Mouse (Mus musculus) liver, embryonic 11.5 days (tissue): ENCODE data around the gene Zc3h15. TPM values are rescaled to one million over a fixed set of nuclear protein-coding genes. Genes with fewer than 3 reads are reported as not detected.

Source experiments
- ATAC-seq: fragments of 200-750 bp; cut with Nextera tagmentation; replicated peaks from 2 replicates; pipeline ENCODE4 v1.8.0; 2017; ENCODE audit warnings: moderate number of reproducible peaks, mild to moderate bottlenecking, moderate TSS enrichment, moderate library complexity; ENCODE audit not compliant: low FRiP score
- DNase-seq: peaks from one replicate; pipeline ENCODE4 v3.0.0-alpha.2; 2017; ENCODE audit warnings: low spot score
- H3K27ac ChIP-seq: fragments of 300-500 bp; sonication (generic); 2 replicates; pipeline ENCODE4 v1.5.1; 2014; ENCODE audit warnings: mild to moderate bottlenecking, low read depth, low read length, control low read depth
- H3K27me3 ChIP-seq: fragments of 300-500 bp; sonication (generic); replicated peaks from 2 replicates; pipeline ENCODE4 v1.6.1; 2014; ENCODE audit warnings: low read length, mixed read lengths; ENCODE audit not compliant: control insufficient read depth, insufficient read depth
- H3K36me3 ChIP-seq: fragments of 300-500 bp; sonication (generic); 2 replicates; pipeline ENCODE4 v1.6.1; 2014; ENCODE audit warnings: mild to moderate bottlenecking, low read length, moderate library complexity, mixed read lengths; ENCODE audit not compliant: control insufficient read depth, insufficient read depth
- H3K4me1 ChIP-seq: fragments of 300-500 bp; sonication (generic); replicated peaks from 2 replicates; pipeline ENCODE4 v1.6.1; 2014; ENCODE audit warnings: low read length, mixed read lengths; ENCODE audit not compliant: control insufficient read depth, insufficient read depth
- H3K4me2 ChIP-seq: fragments of 300-500 bp; sonication (generic); 2 replicates; pipeline ENCODE4 v1.6.1; 2014; ENCODE audit warnings: mild to moderate bottlenecking, control low read depth, moderate library complexity
- H3K4me3 ChIP-seq: fragments of 300-500 bp; sonication (generic); 2 replicates; pipeline ENCODE4 v1.5.1; 2014; ENCODE audit warnings: low read depth, low read length, control low read depth
- H3K9ac ChIP-seq: fragments of 300-500 bp; sonication (generic); 2 replicates; pipeline ENCODE4 v1.6.1; 2014; ENCODE audit warnings: low read depth, low read length, control low read depth
- H3K9me3 ChIP-seq: fragments of 300-500 bp; sonication (generic); 2 replicates; pipeline ENCODE4 v1.6.1; 2016; ENCODE audit warnings: low read length, inconsistent platforms, mixed read lengths; ENCODE audit not compliant: control insufficient read depth
- WGBS: fragments of 180-500 bp; shearing (Covaris S2); extraction: QIAGEN DNeasy Blood & Tissue Kit; methylation state at CpG from one replicate; pipeline ENCODE4 v1.1.7; 2014; 5-methylcytosine and 5-hydroxymethylcytosine counted together
- polyA plus RNA-seq: library from polyadenylated mRNA; unstranded; fragments of >200 nt; fragmentation: Nextera tagmentation; extraction: Ambion mirVana; gene quantifications from 2 replicates; pipeline ENCODE4 v1.2.1, GENCODE M21; 2014

The Zc3h15 gene
- polyA plus RNA-seq, 1 experiment from 2014 or later = 126 TPM

DNA sequence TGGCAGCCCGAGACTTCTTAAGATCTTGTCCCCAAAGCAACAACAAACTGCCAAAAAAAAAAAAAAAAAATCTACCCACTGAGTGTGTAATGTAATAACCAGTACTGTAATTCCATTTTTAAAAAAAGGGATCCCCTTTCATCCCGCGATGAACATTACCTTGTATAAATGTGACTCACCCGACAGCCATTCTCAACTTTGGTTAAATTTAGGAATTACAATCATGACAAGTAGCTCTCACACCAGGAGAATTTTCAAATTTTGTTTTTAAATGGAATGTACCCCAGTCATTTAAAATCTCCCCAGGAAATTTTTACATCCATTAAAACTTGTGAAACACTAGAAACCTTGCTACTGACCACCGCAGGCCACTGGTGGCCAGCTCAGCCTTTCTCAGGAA lies 69.7 kb downstream of the Zc3h15 start:
- WGBS = 77% methylated on average over 5 of the region's 5 CpGs
- Histone ChIP-seq H3K4me2 (no peak overlapping the region), H3K27me3 (no peaks in the 10 kb centered on the region), H3K4me1 (peaks cover 3% of the 10 kb centered on the region; the same call in 1 of the 2 replicates), H3K36me3 (no peaks in the 10 kb centered on the region), H3K9ac (no peak overlapping the region), H3K27ac (no peak overlapping the region), H3K4me3 (no peak overlapping the region), H3K9me3 (no peaks in the 10 kb centered on the region)
- ATAC-seq (no peak), DNase-seq (no peak)

Other genes with a start within 250 kb of the Zc3h15 start
- 34.3 and 38.3 TPM in 2 replicates for gene Itgav, start 80.0 kb downstream of the Zc3h15 start, polyA plus RNA-seq
- 1.9 and 2.0 TPM in 2 replicates for gene Fam171b, start 168.2 kb downstream of the Zc3h15 start, polyA plus RNA-seq